Mouse (Mus musculus) limb, embryonic 14.5 days (tissue): Measurements from ENCODE around the gene Maff. TPM values are rescaled to one million over a fixed set of nuclear protein-coding genes. Genes with fewer than 3 reads are reported as not detected.

Experiments
- ATAC-seq: fragments of 200-750 bp; cut with Nextera tagmentation; 2 replicates; pipeline ENCODE4 v1.8.0; 2017; ENCODE audit warnings: low read depth, moderate number of reproducible peaks, moderate TSS enrichment; ENCODE audit not compliant: low FRiP score
- DNase-seq: peaks from one replicate; pipeline ENCODE4 v3.0.0-alpha.2; 2015; ENCODE audit warnings: low spot score
- H3K27ac ChIP-seq: fragments of 300-500 bp; sonication (generic); replicated peaks from 2 replicates; pipeline ENCODE4 v1.5.1; 2014; ENCODE audit warnings: low read depth, mild to moderate bottlenecking, low read length, moderate library complexity, mixed read lengths
- H3K27me3 ChIP-seq: fragments of 300-500 bp; sonication (generic); 2 replicates; pipeline ENCODE4 v1.6.1; 2014; ENCODE audit warnings: low read length, mixed read lengths; ENCODE audit not compliant: control insufficient read depth, insufficient read depth
- H3K36me3 ChIP-seq: fragments of 300-500 bp; sonication (generic); 2 replicates; pipeline ENCODE4 v1.6.1; 2014; ENCODE audit warnings: mild to moderate bottlenecking, low read length, moderate library complexity, mixed read lengths; ENCODE audit not compliant: control insufficient read depth, insufficient read depth
- H3K4me1 ChIP-seq: fragments of 300-500 bp; sonication (generic); 2 replicates; pipeline ENCODE4 v1.6.1; 2014; ENCODE audit warnings: antibody characterized with exemption, low read length, mixed read lengths; ENCODE audit not compliant: control insufficient read depth, insufficient read depth
- H3K4me2 ChIP-seq: fragments of 300-500 bp; sonication (generic); replicated peaks from 2 replicates; pipeline ENCODE4 v1.6.1; 2014; ENCODE audit warnings: low read depth, mild to moderate bottlenecking, low read length, moderate library complexity; ENCODE audit not compliant: severe bottlenecking
- H3K4me3 ChIP-seq: fragments of 300-500 bp; sonication (generic); replicated peaks from 2 replicates; pipeline ENCODE4 v1.5.1; 2014; ENCODE audit warnings: low read length
- H3K9ac ChIP-seq: fragments of 300-500 bp; sonication (generic); 2 replicates; pipeline ENCODE4 v1.6.1; 2014; ENCODE audit warnings: mild to moderate bottlenecking, low read depth, low read length, moderate library complexity; ENCODE audit not compliant: severe bottlenecking
- H3K9me3 ChIP-seq: fragments of 300-500 bp; sonication (generic); 2 replicates; pipeline ENCODE4 v1.6.1; 2016; ENCODE audit warnings: low read length; ENCODE audit not compliant: control insufficient read depth
- POLR2A ChIP-seq: fragments of 200-500 bp; IDR thresholded peaks from 2 replicates; pipeline ENCODE4 v1.8.0; 2012; ENCODE audit warnings: inconsistent platforms, mild to moderate bottlenecking, moderate library complexity, borderline replicate concordance; ENCODE audit not compliant: insufficient read depth, insufficient read length; ENCODE audit errors: extremely low read depth
- WGBS: fragments of 180-500 bp; shearing (Covaris S2); extraction: QIAGEN DNeasy Blood & Tissue Kit; methylation state at CpG from one replicate; pipeline ENCODE4 v1.1.7; 2014; 5-methylcytosine and 5-hydroxymethylcytosine counted together
- polyA plus RNA-seq, 2 experiments: library from polyadenylated mRNA; depleted of rRNA in 1 of 2; stranded (reverse) in 1 of 2; unstranded in 1 of 2; fragments of >200 nt; fragmentation: Nextera tagmentation in 1 of 2; extraction: Ambion mirVana in 1 of 2; gene quantifications; 2 replicates each; pipeline versions ENCODE4 v1.2.1 to v1.2.3; 2012 to 2014

The Maff gene
- polyA plus RNA-seq, 2 experiments = 3.0 to 5.5 TPM

DNA sequence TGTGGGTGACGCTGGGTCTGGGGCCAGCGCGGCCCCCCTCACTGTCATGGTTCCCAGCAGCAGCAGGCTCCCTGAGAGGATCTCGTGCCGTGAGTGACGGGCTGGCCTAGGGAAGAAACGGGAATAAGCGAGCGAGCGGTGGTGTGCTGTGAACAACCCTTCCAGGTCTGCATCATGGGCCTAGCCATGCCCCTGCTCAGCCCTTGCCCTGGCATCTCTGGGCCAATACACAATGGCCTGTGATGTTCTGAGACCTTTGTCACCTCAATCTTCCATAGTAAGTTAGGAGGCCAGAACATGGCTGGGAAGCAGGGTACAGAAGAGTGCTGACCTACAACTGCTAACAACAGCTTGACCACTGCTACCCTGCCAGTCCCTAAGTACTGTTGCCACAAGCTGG lies 32.2 kb downstream of the Maff start:
- no peak overlapping the region for H3K4me2 ChIP-seq
- H3K4me1 ChIP-seq = no peaks in the 10 kb centered on the region
- no peak for DNase-seq
- H3K4me3 ChIP-seq = no peak overlapping the region
- peaks cover 48% of the 10 kb centered on the region for H3K36me3 ChIP-seq
- TF ChIP-seq POLR2A = no peak
- no peak overlapping the region for H3K9ac ChIP-seq
- no peak overlapping the region for H3K27ac ChIP-seq
- no peak for ATAC-seq
- WGBS = 96% methylated on average over 10 of the region's 10 CpGs
- H3K9me3 ChIP-seq = no peaks in the 10 kb centered on the region
- no peaks in the 10 kb centered on the region for H3K27me3 ChIP-seq

DNA sequence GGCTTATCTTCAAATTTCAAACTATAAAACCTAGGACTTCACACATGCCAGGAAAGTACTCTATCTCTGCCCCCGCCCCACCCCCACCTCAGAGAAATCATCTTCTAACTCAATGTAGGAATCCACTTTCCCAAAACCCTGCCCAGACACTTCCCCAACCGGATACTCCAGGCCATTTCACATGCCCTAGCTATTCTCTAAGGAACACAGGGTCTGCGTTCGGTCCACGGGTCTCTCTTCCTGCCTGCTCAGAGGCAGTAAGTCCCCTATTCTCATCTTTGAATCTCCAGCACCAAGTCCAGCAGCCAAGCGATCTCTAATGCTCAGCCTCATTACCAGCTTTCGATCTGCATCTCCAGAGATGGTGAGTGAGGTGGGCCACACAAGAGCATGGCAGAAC lies 33.2 kb downstream of the Maff start:
- Histone ChIP-seq H3K9ac (no peak overlapping the region), H3K27me3 (no peaks in the 10 kb centered on the region), H3K4me3 (no peak overlapping the region), H3K4me1 (no peaks in the 10 kb centered on the region), H3K36me3 (peaks cover 41% of the 10 kb centered on the region), H3K4me2 (no peak overlapping the region), H3K9me3 (no peaks in the 10 kb centered on the region), H3K27ac (no peak overlapping the region)
- ATAC-seq (no peak), DNase-seq (no peak)
- no peak for TF ChIP-seq POLR2A
- 90% methylated on average over 7 of the region's 7 CpGs for WGBS

DNA sequence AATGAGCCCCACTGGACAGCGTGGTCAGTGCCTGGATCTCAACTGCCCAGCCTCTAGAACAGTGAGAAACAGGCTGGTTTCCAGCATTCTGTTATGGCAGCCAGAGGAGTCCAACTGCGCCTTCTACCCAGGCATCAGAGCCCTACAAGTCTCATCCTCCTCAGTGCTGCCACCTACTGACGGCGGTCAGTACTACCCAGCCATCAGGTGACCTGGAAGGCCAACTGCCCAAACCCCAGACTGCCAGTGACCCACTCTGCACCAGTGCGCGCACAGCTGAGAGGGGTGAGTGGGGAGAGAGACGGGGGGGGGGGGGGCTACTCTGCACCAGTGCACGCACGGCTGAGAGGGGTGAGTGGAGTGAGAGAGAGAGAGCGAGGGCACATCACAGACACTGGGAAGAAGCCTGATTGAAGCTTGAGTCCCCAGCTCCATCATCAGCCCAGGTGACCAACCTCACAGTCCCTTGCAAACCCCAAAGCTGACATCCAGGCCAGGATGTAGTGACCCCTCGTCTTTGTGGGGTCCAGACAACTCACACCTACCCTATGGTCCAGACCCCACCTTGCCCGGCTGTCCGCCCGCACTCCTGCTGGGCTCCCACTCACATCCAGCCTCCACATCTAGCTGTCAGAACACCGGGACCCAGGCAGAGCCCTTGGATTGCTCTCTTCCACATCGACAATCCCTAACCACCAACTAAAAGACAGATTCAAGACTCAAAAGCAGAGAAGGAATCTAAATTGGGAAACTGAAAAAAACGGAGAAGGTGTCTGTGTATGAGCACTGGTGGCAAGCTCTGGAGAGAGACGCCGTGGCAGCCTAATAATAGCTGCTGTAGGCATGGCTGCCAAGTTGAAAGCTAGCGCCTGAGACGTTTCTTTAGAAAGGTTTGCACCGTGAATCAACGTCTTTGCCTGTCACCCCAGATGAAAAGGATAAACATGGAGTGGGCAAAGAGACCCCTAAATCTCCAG lies 34.3 kb downstream of the Maff start:
- DNase-seq = peak; percentile 61
- TF ChIP-seq POLR2A = no peak
- Histone ChIP-seq H3K9ac (no peak overlapping the region), H3K36me3 (peaks cover 32% of the 10 kb centered on the region), H3K4me1 (no peaks in the 10 kb centered on the region), H3K4me2 (no peak overlapping the region), H3K4me3 (no peak overlapping the region), H3K9me3 (no peaks in the 10 kb centered on the region), H3K27ac (no peak overlapping the region), H3K27me3 (no peaks in the 10 kb centered on the region)
- WGBS = 58% methylated on average over 17 of the region's 23 CpGs
- ATAC-seq = peak; percentile 62

DNA sequence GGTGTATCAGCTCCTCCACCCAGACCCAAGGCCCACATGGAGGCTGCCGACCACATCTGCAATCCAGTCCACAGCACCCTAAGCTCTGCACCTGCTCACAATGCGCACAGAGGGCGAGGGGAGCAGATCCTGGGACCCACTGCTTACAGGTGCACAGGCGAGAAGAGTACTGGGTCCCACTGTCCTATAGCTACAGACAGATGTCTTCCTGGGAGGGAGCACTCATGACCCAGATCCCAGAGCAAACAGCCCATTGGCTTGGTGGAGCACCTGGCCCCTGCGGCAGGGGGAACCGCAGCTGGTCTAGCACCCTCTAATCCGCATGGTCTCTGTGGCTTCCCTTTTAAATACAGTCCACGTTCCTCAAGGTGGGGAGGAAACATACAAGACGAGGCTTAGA lies 35.2 kb downstream of the Maff start:
- Histone ChIP-seq H3K4me2 (no peak overlapping the region), H3K4me1 (no peaks in the 10 kb centered on the region), H3K27me3 (no peaks in the 10 kb centered on the region), H3K27ac (no peak overlapping the region), H3K9me3 (no peaks in the 10 kb centered on the region), H3K4me3 (no peak overlapping the region), H3K36me3 (peaks cover 23% of the 10 kb centered on the region), H3K9ac (no peak overlapping the region)
- 81% methylated on average over 9 of the region's 9 CpGs for WGBS
- no peak for DNase-seq
- TF ChIP-seq POLR2A = no peak
- no peak for ATAC-seq

DNA sequence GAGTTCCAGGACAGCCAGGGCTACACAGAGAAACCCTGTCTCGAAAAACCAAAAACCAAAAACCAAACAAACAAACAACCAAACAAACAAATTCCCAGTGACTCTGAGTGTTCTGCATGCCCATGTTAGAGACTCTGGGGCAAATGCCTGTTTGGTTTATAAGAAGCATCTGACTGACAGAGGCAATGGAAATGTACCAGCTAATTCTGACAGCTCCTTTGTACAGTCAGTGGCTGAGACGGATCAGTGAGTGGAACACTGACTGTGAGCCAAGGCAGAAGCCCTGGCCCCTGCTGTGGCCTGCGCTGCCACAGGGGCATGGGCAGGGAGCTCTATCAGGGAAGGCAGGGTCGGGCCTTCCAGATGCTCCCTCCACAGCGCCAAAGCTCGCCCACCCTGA lies 40.7 kb downstream of the Maff start:
- WGBS = 78% methylated on average over 6 of the region's 6 CpGs
- H3K4me2 ChIP-seq = no peak overlapping the region
- H3K9me3 ChIP-seq = no peaks in the 10 kb centered on the region
- H3K27me3 ChIP-seq = no peaks in the 10 kb centered on the region
- H3K27ac ChIP-seq = no peak overlapping the region
- DNase-seq (no peak), ATAC-seq (no peak)
- no peak overlapping the region for H3K4me3 ChIP-seq
- H3K4me1 ChIP-seq = peaks cover 27% of the 10 kb centered on the region
- TF ChIP-seq POLR2A = no peak
- H3K9ac ChIP-seq = no peak overlapping the region
- H3K36me3 ChIP-seq = 0 out of 2 replicates have a peak, but pooled peaks cover 6% of the 10 kb centered on the region

DNA sequence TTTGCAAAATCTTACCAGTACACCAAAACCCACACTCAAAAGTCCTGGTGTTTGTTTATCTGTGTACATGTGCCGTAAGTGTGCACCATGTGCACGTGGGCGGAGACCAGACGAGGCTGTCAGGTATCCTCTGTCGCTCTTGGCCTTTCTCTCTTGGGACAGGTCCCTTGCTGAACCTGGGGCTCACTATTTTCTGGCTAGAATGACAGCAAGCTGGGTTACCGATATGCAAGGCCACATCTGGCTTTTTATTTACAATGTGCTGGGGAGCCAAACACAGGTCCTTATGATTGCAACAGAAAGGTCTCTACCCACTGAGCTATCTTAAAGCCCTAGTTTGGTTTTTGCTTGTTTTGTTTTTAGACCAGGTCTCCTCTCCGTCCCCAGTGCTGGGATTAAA lies 41.2 kb downstream of the Maff start:
- H3K4me3 ChIP-seq = no peak overlapping the region
- DNase-seq = no peak
- 76% methylated on average over 7 of the region's 7 CpGs for WGBS
- H3K9me3 ChIP-seq = no peaks in the 10 kb centered on the region
- no peak for ATAC-seq
- no peaks in the 10 kb centered on the region for H3K27me3 ChIP-seq
- no peak overlapping the region for H3K9ac ChIP-seq
- H3K27ac ChIP-seq = no peak overlapping the region
- no peak for TF ChIP-seq POLR2A
- H3K4me2 ChIP-seq = no peak overlapping the region
- H3K4me1 ChIP-seq = peaks cover 29% of the 10 kb centered on the region
- peaks cover 5% of the 10 kb centered on the region; the same call in 1 of the 2 replicates for H3K36me3 ChIP-seq
